Mouse (Mus musculus) ES-Bruce4 (cell line): ENCODE measurements around the gene Lnx2. TPM values are rescaled to one million over a fixed set of nuclear protein-coding genes. Genes with fewer than 3 reads are reported as not detected.

Experiments used
- H3K27ac ChIP-seq: 2 replicates; pipeline ENCODE4 v1.5.1; 2012; ENCODE audit warnings: low read length, inconsistent platforms; ENCODE audit not compliant: insufficient read depth
- H3K27me3 ChIP-seq: 2 replicates; pipeline ENCODE4 v1.6.1; 2012; ENCODE audit warnings: mild to moderate bottlenecking, low read length, inconsistent platforms; ENCODE audit not compliant: control insufficient read depth, poor library complexity, insufficient read depth, severe bottlenecking
- H3K36me3 ChIP-seq: 2 replicates; pipeline ENCODE4 v1.6.1; 2012; ENCODE audit warnings: inconsistent platforms, mild to moderate bottlenecking, low read length, moderate library complexity; ENCODE audit not compliant: control insufficient read depth, poor library complexity, insufficient read depth, severe bottlenecking
- H3K4me1 ChIP-seq: one replicate; pipeline ENCODE4 v1.8.1; 2011; ENCODE audit warnings: low read length; ENCODE audit not compliant: control insufficient read depth, insufficient read depth
- H3K4me3 ChIP-seq: 2 replicates; pipeline ENCODE4 v1.5.1; 2011; ENCODE audit warnings: low read depth, mild to moderate bottlenecking, low read length
- H3K9ac ChIP-seq: 2 replicates; pipeline ENCODE4 v1.6.1; 2012; ENCODE audit warnings: low read depth, mild to moderate bottlenecking, inconsistent platforms; ENCODE audit not compliant: poor library complexity, severe bottlenecking
- H3K9me3 ChIP-seq: replicated peaks from 2 replicates; pipeline ENCODE4 v1.6.1; 2012; ENCODE audit warnings: mild to moderate bottlenecking, low read length, inconsistent platforms; ENCODE audit not compliant: control insufficient read depth, poor library complexity, insufficient read depth, severe bottlenecking
- CTCF ChIP-seq: IDR thresholded peaks from one replicate; pipeline ENCODE4 v1.8.1; 2011; ENCODE audit warnings: low read depth, low read length
- EP300 ChIP-seq: IDR thresholded peaks from 2 replicates; pipeline ENCODE4 v1.6.1; 2011; ENCODE audit warnings: low read depth, low read length; ENCODE audit not compliant: insufficient read depth
- POLR2A ChIP-seq: IDR thresholded peaks from one replicate; pipeline ENCODE4 v1.8.1; 2011; ENCODE audit warnings: low read length; ENCODE audit not compliant: insufficient read depth
- polyA plus RNA-seq: library from polyadenylated mRNA; stranded (reverse); fragments of >200 nt; gene quantifications from 2 replicates; pipeline ENCODE4 v1.2.4, GENCODE M21; 2011; ENCODE audit warnings: low read depth; ENCODE audit not compliant: missing spikeins, insufficient read depth, insufficient read length

Lnx2 gene
- polyA plus RNA-seq, 1 experiment, result 9.0 TPM

DNA sequence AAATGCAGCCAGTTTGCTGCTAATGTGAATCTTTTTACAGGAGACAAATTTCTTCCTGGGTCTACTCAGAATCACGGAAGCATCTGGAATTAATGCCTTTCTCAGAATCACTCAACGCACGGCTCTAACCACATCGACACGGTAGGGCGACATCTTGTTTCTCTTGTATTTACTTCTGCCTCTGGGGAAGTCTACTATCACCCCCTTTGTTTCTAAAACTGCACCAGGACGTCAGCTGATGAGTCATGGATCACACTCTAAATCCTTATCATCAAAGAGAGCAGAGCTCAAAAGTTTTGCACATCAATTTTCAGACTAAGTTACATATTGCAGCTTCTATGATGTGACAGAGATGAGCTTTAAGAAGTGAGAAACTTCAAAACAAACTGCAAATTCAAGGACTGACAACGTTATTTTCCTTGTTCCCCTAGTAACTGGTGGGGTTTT is 13.1 kb downstream of the Lnx2 start:
- H3K9ac ChIP-seq, result no peak overlapping the region
- TF ChIP-seq EP300, result no peak
- no peak for TF ChIP-seq CTCF
- TF ChIP-seq POLR2A, result no peak
- no peak overlapping the region for H3K4me3 ChIP-seq
- H3K4me1 ChIP-seq, result peaks cover 8% of the 10 kb centered on the region
- H3K36me3 ChIP-seq, result no peaks in the 10 kb centered on the region
- no peaks in the 10 kb centered on the region for H3K9me3 ChIP-seq
- H3K27ac ChIP-seq, result no peak overlapping the region
- no peaks in the 10 kb centered on the region for H3K27me3 ChIP-seq

DNA sequence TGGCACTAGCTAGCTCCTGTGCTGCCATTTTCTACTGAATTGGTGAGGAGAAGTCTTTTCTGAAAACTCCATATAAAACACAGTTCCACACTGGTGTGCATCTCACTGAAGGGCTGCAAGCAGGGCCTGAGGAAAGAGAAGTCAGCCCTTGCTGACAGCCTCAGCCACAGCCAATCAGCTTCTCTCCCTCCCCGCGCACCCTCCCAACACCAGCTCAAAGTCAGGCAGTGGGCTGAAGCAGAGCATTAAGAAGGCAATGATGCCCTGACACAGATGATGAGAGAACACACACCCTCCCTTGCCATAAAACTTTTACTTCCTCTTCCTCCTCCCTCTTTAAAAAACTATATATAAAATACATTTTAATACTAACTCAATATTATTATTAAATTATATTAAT is 16.4 kb downstream of the Lnx2 start:
- no peak overlapping the region for H3K4me3 ChIP-seq
- no peak overlapping the region for H3K9ac ChIP-seq
- no peak overlapping the region for H3K27ac ChIP-seq
- H3K36me3 ChIP-seq, result no peaks in the 10 kb centered on the region
- no peaks in the 10 kb centered on the region for H3K9me3 ChIP-seq
- H3K4me1 ChIP-seq, result peaks cover 5% of the 10 kb centered on the region
- TF ChIP-seq POLR2A (no peak), EP300 (no peak), CTCF (no peak)
- H3K27me3 ChIP-seq, result no peaks in the 10 kb centered on the region

DNA sequence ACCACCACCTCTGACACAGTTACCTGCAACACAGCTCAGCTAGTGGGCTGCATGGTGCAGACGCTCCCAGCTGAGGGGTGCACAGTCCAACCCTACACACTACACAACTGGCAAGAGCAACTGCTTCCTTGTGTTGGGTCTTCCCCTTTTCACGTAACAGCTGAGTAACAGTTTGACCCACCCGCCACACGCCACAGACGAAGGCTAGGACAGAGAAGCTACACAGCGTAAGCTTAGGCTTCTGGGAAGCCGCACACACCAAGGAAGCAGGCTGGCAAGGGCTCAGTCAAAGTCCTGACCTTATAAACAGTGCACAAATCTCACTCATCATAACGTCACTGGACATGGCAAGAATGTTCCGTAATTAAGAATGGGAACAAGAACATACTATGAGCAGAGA is 17.1 kb downstream of the Lnx2 start:
- Histone ChIP-seq H3K4me1 (peaks cover 2% of the 10 kb centered on the region), H3K27me3 (no peaks in the 10 kb centered on the region), H3K9ac (no peak overlapping the region), H3K27ac (no peak overlapping the region), H3K9me3 (no peaks in the 10 kb centered on the region), H3K36me3 (no peaks in the 10 kb centered on the region), H3K4me3 (no peak overlapping the region)
- TF ChIP-seq EP300, result no peak
- no peak for TF ChIP-seq CTCF
- no peak for TF ChIP-seq POLR2A

DNA sequence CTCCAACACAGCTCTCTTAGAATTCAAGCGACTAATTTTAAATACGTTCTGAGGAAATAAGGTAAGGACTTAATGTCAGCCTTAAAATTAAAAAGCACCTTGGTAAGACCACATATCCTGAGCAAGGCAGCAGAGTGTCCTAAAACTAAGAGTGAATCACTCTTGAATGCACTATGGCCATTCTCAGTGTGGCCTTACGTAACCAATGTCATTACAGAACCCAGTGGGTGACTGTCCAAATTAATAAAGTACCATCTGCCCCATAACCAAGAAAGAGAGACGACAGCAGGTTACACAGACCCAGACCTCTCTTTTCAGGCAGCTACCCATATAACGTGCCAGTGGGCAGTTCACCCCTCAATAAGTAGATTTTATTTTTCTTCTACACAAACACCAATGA is 17.7 kb downstream of the Lnx2 start:
- no peaks in the 10 kb centered on the region for H3K9me3 ChIP-seq
- H3K36me3 ChIP-seq, result no peaks in the 10 kb centered on the region
- no peaks in the 10 kb centered on the region for H3K27me3 ChIP-seq
- no peak overlapping the region for H3K9ac ChIP-seq
- H3K4me3 ChIP-seq, result no peak overlapping the region
- no peak for TF ChIP-seq POLR2A
- no peak for TF ChIP-seq EP300
- TF ChIP-seq CTCF, result no peak
- no peak overlapping the region for H3K27ac ChIP-seq
- H3K4me1 ChIP-seq, result peaks cover under 1% of the 10 kb centered on the region

DNA sequence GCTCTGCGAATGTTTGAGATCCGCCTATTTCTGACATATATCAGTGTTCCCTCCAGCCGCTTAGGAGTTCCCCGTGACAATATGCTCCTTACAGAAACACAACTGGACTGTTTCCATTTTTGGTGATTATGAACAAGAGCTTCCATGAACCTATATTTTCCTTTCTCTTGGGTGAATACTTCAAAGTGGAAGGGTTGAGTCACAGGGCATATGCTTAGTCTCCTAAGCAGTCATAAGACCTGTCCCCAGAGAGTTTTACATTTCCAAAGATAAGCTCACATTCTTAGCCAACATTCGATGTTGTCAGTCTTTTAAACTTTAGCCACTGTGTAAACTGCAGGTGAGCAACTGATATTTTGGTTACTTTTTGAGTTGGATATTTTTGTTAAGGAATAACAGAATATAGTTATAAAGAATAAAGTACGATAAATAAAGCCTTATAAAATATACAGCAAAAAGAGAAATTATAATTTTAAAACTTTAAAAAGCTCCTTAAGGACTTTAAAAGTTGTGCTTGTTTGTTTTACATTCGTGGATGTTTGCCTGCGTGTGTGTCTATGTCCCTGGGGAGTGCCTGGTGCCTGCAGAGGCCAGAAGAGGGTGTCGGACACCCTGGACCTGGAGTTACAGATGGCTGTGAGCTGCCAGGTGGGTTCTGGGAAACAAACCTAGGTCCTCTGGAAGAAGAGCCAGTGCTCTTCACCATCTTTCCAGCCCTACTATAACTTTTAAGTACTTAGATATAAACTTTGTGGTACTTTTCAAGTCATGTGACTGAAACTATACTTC is 18.6 kb downstream of the Lnx2 start:
- Histone ChIP-seq H3K4me3 (no peak overlapping the region), H3K4me1 (no peaks in the 10 kb centered on the region), H3K27me3 (no peaks in the 10 kb centered on the region), H3K9me3 (no peaks in the 10 kb centered on the region), H3K27ac (no peak overlapping the region), H3K9ac (no peak overlapping the region), H3K36me3 (no peaks in the 10 kb centered on the region)
- no peak for TF ChIP-seq CTCF
- TF ChIP-seq POLR2A, result no peak
- TF ChIP-seq EP300, result no peak

DNA sequence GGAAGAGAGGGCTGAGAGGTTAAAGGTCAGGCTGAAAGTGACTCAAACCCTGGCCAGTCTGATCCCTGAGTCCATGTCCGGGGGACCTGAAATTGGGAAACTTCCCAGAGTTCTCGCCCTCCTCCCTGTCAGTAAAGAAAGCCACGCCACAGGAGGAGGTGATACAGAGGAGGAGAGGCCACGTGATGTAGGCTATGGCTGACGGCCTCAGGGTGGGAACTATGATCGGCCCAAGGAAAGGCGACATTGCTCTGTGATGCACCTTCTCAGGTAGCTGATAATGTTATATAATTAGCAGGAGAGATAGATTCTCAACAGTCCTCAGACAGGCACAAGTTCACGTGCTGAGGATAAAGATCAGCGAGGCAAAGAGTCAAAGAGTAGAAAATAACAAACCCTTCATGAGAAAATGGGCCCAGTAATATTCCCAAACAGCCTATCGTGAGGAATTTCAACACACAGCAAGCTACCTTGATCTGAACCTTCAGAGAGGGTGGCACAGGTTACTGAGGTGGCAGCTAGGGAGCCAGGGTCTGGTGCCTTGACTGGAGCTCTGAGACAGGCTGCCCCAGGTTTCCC is 19.6 kb downstream of the Lnx2 start:
- no peaks in the 10 kb centered on the region for H3K36me3 ChIP-seq
- no peak overlapping the region for H3K4me3 ChIP-seq
- H3K9me3 ChIP-seq, result no peaks in the 10 kb centered on the region
- no peak overlapping the region for H3K9ac ChIP-seq
- H3K27me3 ChIP-seq, result no peaks in the 10 kb centered on the region
- no peak for TF ChIP-seq POLR2A
- TF ChIP-seq EP300, result no peak
- TF ChIP-seq CTCF, result no peak
- no peak overlapping the region for H3K27ac ChIP-seq
- no peaks in the 10 kb centered on the region for H3K4me1 ChIP-seq
